Mouse (Mus musculus): Measurements from ENCODE around the gene Mfap5.
"Not testable (repeated sequence)": the region's sequence is repeated elsewhere in the genome, so short reads cannot be mapped to it uniquely, and the experiment has no call there.

Gene Mfap5

DNA sequence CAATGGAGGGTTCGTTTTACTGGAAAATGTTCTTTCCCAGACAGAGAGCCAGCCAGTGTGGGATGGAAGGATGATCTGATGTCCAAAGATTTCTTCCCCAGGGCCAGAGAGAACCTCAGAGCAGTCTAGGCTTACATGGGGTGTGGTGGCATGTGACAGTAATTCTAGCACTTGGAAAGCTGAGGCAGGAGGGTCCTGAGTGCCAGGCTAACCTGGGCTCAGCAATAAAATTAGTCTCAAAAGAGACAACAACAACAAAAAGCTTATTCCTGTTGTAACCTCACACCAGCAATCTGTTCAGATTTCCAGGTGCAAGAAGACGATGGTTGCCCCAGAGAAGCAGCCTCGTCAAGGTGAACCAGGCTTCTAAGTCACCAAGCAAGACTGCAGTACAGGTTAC, at the start of gene Mfap5:
Gene Mfap5 (plus strand): TSS at position 301 of the 400 bp plus-strand sequence.
- DNase-seq (ENCODE audit: low read depth, low spot score) = no peak

DNA sequence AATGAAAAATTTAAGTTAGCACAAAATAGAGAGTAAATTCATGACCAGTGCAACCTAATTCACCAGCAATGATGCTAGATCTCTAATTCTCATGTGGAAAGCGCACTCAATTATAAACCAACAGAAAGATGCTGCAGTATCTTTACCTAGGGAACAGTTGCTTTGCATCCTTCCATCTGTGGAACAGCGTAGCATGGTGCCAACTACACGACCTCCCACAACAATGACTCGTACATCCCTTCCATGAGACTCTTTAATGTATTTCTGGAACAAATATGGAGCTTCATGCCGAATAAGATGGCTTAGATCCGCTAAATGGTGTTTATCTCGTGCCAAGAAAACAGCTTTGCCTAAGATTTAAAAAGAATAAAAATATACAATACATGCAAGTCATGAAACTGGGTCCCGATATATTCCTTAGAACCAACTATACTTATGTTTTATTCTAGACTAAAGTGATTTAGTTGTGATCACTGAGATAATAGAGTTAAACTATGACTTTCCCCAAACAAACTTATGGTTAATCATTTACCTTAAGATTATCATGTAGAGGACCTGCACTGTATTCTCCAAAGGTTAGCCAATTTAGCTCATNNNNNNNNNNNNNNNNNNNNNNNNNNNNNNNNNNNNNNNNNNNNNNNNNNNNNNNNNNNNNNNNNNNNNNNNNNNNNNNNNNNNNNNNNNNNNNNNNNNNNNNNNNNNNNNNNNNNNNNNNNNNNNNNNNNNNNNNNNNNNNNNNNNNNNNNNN, 46.5 kb upstream of the Mfap5 start:
- no peak for DNase-seq (ENCODE audit: low read depth, low spot score)

DNA sequence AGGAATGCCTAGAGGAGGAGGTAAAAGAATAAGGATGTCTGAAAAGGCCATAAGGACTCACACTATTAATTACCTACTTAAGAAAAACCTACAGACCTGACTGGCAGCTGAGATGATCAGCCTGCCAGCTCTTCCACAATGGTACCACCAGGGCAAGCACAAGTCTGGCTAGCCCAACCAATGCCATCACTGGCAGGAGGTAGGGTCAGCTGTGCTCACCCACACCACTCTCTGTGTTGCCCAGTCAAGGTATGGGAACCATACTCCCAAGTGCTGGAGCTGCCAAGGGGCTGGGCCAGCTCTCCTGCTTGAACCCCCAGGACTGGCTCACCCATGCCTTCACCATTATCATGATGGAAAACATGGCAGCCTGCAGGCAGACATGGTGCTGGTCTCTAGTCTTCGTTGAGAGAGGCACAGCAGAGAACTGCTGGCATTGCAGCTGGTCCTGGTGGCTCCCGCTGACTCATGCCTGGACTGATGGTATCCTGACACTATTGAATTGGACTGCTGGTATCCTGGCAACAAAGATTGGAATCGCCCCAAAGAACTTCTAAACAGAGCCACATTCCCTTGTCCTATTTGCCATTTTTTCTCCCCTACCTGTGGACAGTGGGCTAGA, 39.4 kb upstream of the Mfap5 start:
- DNase-seq (ENCODE audit: low read depth, low spot score) = no peak

DNA sequence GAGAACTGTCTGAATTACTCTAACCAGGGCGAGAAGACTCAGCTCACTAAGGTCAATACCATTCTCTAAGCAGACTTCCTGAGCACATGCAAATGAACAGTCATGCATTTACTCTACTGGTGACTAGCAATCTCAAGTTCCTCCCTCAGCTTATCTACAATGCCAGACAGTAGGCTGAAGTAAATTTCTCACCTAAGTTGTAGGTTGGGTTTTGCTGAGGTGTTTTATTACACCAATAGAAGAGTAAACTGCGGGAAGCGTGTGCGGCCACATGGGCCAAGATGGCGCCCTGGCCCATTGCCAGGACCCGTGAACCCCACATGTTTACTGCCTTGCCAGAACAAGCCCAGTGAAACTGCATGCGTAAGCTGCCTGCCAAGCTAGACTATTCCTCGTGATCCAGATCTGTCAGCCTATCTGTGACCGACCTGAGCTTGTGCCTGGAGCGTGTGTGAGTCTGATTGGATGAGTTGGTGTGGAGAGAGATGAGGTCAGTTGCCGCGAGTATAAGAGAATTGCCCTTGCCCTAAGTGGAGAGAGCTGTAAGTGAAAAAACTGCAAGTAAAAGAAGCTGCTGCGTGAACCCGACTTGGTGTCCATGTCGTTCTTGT, 36.5 kb upstream of the Mfap5 start:
- no peak for DNase-seq (ENCODE audit: low read depth, low spot score)

DNA sequence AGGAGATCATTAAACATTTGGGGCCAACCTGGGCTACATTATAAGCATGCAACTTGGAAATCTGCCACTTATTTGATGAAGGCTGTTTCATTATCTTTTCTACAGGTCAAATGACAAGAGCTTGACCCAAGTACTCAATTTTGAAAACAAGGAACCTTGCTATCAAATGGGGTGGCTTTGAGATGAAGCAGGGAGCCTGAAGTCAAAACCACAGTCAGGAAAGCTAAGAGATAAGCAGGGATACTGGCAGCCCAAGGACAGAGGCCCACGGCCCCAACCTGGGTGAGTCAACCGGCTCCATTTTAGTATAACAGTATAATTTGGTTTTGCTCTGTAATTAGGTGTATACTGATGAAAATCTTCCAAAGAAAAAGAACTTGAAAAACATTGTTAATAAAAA, 35.4 kb upstream of the Mfap5 start:
- no peak for DNase-seq (ENCODE audit: low read depth, low spot score)

DNA sequence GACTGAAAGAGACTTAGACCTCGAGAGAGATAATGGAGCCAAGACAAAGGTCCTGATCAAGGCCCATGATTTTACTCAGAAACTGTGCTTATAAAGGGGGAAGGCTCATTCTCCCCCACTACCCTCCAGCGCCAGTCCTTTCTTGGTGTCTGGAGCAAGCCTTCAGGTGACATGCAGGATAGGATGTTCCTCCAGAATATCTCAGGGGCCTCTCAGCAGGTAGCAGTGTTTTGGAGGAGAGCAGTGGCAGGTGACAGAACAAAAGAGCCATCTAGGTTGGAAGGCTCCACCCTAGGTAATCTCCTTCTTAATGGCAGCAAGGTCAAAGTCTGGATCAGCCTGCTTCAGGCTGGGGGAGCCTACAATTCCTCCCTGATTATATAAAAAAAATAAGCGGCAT, 34.2 kb upstream of the Mfap5 start:
- not testable (repeated sequence) for DNase-seq (ENCODE audit: low read depth, low spot score)

DNA sequence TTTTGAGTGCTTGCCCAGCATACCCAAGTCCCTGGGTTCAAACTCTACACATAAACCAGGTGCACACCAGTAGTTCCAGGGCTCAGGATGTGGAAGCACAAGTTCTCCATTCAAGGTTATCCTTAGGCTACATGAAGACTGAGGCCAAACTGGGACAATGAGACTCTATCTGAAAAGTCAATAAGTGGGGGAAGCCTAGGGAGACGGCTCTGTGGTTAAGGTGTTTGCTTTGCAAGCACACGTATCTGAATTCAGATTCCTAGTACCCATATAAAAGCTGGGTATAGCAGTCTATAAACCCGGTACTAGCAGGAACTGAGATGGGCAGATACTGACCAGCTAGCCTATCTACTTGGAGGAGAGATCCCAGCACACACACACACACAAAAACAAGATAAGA, 27.6 kb upstream of the Mfap5 start:
- no peak for DNase-seq (ENCODE audit: low read depth, low spot score)

DNA sequence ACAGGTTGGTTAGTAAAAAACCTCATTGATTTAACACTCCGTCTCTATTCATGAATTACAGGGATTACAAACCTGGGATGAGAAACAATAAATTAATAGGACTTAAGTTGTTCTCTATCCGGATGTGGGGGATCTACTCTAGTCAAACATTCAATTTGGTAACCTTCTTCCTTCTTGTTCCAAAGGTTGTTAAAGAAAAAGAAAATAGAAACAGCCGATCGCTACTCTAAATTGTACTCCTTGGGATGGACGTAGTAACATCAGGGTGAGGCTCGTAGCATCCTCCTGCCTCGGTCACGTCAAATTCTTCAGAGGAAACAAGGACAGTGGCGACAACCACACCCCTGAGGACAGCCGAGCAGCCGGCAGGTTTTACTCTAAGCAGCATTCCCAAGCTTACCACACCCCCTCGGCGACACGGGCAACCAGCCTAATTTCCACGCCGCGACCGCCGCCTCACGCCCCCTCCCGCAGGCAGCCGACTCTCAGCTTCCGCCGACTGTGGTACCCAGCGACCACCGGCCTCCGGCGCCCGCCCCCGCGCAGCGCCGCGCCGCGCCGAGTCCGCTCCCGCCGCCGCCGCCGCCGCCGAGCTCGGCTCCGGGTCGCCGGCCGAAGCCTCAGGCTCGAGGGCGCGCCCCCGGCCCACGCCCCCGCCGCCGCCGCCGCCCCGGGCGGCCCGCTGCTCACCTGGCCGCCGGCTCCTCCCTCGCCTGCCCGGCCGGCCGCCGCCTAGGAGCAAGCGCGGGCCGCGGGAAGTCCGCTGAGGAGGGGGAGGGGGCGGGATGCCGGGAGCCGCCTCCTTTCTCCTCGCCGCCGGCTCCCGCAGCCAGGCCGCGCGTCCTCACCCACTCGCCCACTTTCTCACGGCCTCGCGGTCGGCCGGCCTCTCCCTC, 20.0 kb upstream of the Mfap5 start:
- no peak for DNase-seq (ENCODE audit: low read depth, low spot score)

DNA sequence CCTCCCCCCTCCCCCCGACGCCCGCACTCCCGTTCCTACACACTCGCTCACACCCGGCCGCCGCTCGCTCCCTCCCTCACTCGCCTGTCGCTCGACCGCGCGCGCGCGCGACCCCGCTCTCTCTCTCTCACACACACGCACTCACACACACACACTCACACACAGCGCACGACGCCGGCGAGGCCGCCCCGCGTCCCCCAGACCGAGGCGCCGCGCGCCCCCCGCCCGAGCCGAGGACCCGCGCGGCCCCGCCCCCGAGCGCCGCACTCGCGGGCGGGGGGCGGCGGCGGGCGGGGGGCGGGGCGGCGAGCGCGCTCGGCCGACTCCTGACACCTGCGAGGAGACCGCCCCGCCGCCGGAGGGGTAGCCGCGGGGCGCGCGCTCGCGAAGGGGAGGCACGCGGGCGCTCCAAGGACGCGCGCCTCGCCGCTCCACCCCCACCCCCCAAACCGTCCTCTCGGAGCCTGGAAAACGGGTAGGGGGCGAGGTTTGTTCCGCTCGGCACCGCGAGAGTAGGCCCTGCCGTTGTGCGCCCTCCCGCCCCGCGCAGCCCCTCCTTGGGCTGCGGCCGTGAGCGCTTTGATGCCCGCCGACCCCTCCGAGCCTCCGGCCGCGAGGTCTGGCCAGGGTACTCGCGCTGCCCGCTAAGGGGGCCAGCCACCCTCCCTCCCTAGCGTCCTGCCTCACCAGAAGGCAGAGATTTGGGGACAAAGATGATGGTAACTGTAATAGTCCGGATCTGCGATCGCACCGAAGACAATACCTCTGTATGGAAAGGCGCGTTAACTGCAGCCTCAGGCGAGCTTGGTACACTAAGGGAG, 19.1 kb upstream of the Mfap5 start:
- DNase-seq (ENCODE audit: low read depth, low spot score) = no peak

DNA sequence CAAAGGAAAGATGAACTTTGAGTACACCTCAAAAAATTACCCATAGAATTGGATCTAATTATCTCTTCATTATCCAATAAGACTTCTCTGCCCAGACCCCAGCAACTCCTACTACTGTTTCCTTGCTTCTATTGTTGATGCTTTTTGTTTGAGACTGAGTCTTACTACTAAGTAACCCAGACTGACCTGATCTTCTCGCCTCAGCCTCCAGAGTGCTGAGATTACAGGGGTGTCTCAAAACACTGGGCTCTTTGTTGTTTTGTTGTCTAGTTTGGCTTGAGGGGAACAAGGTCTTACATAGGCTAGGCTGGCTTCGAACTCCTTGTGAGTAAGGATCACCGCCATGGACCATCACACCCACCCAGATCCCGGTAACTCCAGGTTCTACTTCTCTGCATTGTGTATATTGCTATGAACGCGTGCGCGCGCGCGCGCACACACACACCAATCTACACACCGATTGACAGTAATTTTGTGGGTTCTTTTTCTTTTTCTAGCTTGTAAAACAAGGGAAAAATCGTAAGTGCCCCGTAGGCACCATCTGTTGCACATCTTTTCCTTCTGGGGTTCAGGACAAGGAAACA, 14.6 kb upstream of the Mfap5 start:
- no peak for DNase-seq (ENCODE audit: low read depth, low spot score)

DNA sequence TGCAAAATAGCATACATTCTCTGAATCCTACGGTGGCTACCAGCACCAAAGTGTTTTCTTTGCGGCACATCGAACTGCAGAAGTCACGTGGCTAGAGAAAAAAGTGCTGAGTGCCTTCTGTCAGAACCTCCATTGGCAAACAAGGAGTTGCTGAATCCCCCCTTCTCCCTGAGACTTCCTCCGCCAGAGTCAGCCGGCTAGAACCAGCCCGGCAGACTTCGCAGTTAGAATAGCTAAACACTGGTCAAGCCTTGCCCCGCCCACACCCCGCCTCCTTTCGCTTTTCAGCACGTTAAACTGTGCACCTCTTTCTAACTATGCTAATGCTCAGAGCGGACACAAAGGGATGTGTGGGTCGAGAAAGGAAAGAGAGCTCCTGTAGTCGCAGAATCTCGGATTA, 14.1 kb upstream of the Mfap5 start:
- DNase-seq (ENCODE audit: low read depth, low spot score) = no peak

DNA sequence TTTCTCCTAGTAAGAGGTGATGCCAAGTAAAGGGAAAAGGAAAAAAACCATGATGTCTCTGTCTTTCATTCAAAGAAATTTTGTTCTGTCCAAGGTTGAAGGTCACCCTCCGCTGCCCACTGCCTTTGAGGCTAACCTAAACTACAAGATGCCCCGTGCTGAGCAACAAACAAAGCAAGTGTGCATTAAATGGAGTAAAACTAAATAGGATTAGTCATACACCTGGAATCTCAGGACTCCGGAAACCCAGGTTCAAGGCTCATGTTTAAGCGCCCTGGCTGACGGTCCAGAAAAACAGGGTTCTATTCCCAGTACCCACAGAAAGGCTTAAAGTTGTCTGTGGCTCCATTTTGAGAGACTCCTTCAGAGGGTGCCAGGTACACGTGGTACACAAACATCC, 13.2 kb upstream of the Mfap5 start:
- no peak for DNase-seq (ENCODE audit: low read depth, low spot score)

DNA sequence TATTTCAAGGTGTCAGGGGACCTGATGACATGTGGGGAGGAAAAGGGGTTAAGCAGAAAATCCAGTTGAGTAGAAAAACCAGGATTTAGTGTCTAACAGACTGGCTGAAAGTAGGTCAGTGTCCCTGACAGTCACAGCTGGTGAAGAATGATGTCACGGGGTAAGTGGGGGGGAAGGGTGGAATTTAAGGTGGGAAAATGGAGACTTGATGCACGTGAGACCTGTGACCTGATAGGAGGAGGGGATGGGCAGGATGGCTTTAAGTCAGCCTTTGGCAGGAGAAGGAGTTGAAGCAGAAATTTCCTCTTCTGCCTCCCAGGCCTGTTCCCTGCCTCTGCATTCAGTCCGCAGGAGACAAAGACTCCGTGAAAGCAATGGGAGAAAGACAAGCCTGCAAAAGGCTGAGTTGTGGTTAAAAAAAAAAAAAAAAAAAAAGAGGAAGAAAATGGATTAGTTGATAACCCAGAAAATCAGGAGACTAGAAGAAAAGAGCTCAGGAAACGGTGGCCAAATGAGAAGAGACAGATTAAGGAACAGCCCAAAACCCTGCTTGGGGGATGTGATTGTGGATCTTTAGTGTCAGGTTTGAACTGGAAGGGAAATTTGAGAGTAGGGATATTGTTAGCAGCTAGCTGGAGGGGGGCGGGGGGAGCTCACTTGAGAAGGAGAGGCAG, 11.7 kb upstream of the Mfap5 start:
- DNase-seq (ENCODE audit: low read depth, low spot score) = no peak

DNA sequence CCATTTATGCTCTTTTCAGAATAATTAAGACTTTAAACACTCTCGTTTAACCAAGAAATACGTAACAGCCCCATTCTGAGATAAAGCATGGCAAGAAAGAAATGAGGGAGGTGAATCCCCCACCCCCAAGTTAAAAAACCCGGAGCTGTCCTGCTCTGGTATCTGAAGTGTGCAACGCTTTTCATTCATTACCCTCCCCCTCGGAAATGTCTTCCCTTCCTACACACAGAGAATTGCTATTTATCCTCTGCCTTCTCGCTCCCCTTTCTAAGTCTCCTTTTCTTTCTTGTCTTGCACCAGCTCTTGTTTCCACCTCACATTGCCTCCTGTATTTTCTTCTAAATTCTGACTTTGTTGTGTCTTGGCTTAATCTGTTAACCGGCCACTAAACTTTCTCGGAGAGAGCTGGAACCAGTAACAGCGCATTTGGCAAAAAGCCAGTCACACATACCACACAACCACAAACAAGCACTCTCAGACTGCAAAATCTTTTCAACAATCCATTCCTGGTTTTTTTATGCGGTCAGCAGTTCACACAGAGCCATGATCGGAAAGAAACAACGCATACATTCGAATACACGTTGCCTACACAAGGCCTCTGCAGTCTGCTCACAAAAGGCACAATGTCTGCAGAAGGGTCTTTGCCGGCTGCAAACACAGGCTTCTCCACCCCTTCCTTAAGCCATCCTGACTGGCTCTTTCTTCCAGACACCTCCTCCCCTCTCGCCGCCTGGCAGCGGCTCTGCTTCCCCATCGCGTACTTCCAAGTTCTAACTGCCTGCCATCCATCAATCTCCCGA, 10.4 kb upstream of the Mfap5 start:
- DNase-seq (ENCODE audit: low read depth, low spot score) = no peak

DNA sequence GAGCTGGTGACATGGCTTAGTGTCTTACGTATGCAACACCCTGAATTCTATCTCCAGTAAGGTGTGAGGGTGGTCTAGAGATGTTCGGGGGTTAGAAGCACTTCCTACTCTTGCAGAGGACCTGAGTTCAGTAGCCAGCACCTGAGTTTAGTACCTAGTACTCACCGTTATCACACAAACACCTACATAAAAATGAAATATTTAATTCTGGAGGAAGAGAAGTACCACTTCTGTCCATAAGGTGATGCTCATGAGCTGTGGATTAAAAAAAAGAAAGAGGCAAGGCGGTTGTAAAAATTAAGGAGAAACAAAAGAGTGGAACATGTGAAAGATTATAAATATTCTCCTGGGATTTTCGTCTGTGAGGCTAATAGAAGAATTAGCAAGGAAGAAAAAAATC, 9.1 kb upstream of the Mfap5 start:
- no peak for DNase-seq (ENCODE audit: low read depth, low spot score)

DNA sequence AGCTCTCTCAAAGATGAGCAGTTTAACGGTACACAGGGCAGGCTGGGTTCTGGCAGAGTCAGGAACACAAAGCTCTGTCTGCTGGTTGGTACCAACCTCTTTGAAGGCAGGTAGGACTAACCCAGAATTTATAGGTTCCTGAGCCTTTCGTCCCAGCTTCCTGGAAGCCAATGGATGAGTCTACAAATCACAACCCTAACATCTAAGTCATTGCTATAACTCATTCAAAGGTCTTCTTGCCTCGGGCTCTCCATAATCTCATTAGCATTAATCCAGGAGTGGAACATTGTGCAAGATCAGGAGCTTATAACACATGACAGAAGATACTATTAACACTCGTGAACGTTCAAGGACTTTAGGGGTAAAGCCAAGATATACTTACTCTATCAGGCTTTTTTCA, 7.0 kb upstream of the Mfap5 start, which contains the start of gene Rimklb:
Gene Rimklb (minus strand): TSS at position 101 of the 400 bp plus-strand sequence.
- no peak for DNase-seq (ENCODE audit: low read depth, low spot score)

DNA sequence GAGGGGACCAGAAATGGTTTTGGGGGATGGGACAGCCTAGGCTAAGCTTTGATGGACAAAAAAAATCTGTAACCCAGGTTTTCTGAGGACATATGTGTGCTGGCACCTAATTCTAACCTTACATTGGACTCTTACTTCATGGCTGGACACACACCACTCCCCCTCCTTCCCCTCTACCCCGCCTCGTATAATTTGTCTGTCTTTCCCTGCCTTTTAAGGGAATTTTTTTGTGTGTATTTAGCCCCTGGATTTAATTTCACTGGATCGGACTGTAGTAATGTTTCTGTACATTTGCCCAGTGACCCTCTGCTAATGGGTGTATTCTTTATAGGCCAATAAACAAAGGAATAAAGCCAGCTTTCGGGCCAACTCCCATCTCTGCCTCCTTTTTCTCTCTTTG, 604 bp upstream of the Mfap5 start:
- no peak for DNase-seq (ENCODE audit: low read depth, low spot score)

DNA sequence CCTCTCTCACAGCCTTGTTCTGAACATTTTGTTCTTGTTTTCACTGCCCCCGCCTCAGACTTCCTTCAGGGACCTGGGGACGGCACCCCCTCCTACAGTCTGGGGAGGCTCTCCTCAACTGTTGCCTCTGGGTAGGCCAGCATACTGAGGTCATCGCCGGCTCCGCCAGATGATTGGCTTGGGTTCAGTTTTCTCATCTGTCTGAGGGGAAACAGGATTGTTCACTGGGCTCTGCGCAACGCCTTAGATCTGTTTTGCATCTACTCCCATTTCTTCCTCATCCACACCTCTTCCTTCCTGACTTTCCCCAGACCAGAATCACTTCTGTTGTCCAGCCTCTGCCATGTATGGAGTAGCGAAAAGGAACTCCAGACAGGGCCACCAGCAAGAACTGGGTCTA, 2.8 kb downstream of the Mfap5 start:
- DNase-seq (ENCODE audit: low read depth, low spot score) = peak; percentile 79

All from skeletal muscle tissue, adult 2 months (tissue).